Mouse (Mus musculus) kidney, postnatal 10 days (tissue): ENCODE results near the gene Gm20715.
"Not testable (repeated sequence)": the region's sequence is repeated elsewhere in the genome, so short reads cannot be mapped to it uniquely, and the experiment has no call there.

ENCODE experiments used
- DNase-seq: peaks from one replicate; pipeline ENCODE4 v3.0.0; 2021; ENCODE audit warnings: mixed read lengths

Gm20715 gene

DNA sequence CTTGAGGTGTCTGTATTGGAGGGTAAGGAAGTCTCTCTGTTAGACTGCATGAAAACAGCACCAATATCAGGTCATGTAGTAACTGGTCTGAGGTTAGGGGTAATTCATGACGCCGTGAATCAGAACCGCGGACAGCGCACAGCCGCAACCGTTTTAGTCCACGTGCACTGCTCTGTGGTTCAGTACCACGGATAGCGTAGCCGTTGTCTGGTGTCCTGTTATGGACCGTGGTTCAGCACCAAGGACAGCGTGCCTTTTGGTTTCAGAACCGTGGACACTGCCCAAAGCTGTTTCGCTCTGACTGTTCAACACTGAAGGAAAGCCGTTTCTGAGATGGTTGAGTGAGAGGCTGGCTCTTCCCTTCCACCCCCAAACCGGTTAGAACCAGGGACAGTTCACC is at the start of gene Gm20715:
TSS of gene Gm20715 (plus strand) at position 235 of the 400 bp plus-strand sequence.
- peak; percentile 99 for DNase-seq

DNA sequence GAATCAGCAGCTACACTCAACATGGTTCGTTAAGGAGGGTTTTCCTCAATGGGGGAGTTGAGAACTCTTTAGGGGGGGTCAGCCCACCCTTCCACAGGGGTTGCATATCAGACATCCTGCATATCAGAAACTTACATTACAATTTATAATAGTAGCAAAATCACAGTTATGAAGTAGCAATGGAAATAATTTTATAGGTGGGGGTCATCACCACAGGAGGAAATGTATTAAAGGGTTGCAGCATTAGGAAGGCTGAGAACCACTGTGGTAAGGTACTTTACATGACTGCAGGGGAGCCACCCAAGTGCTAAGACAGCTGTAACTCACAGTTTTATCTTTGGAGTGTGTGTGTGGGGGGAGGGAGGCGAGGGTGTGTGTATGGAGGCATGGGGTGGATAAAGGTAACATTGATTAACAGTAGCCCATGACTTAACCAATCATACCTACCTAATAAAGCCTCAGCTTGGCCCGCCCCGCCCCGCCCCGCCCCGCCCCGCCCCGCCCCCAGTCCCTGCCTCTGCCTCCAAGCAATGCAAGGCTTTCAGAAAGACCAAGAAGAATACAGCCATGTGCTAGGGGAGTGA is 49.5 kb upstream of the Gm20715 start:
- DNase-seq: no peak

DNA sequence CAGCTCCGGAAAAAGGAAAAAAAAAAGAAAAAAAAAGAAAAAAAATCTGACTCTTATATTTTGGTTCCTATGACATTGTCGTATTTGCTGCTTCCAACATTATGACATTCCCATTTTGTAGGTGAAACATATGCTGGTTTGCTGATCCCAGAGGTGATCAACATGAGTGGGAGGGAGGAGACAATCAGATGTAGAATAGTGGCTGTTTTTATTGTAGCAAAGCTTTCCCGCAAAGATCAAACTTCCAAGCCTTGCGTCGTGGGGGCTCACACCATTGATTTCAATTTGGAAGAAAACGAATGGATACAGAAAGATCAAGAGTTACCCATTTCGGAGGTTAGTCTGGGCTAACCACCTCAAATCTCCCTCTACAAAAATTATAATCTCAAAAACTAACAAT is 48.3 kb upstream of the Gm20715 start:
- no peak for DNase-seq

- peak; percentile 100 for DNase-seq
Measured at GRCm38 (mm10) chr7:6362268-6363046, 47.6 kb upstream of the Gm20715 start.

- DNase-seq: peak; percentile 91
Measured at GRCm38 (mm10) chr7:6363047-6363488, 47.0 kb upstream of the Gm20715 start, which contains the start of gene Zfp78. TSS of gene Zfp78 (plus strand) at chr7:6363280.

GRCm38 (mm10) chr7:6364761-6365160 is 45.3 kb upstream of the Gm20715 start:
- DNase-seq: no peak

GRCm38 (mm10) chr7:6367185-6367584 is 42.9 kb upstream of the Gm20715 start:
- DNase-seq: no peak

DNA sequence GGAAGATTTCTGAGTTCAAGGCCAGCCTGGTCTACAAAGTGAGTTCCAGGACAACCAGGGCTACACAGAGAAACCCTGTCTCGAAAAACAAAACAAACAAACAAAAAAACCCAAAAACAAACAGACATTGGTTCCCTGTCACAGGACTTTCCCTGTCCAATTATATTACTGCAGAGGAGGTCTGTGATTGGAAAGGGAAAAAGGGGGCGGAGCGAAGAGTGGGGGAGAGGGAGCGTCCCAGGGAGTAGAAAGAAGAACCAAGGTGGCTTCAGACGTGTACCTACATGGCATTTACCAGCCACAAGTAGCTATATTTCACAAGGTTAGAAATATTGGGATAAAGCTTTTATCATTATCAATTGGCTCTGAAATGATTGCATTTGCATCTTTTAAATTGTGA is 41.9 kb upstream of the Gm20715 start:
- DNase-seq: not testable (repeated sequence)

DNA sequence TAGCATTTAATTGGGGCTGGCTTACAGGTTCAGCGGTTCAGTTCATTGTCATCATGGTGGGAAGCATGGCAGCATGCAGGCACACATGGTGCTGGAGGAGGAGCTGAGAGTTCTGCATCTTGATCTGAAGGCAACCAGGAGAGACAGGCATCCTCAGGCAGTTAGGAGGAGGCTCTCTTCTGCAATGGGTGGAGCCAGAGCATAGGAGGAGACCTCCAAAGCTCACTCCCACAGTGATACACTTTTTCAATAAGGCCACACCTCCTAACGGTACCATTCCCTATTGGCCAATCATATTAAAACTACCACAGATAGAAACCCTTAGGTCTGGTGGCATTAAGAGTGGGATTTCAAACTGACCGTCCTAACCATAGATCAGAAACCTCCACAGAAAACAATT is 40.6 kb upstream of the Gm20715 start:
- DNase-seq: no peak

GRCm38 (mm10) chr7:6372993-6373392 is 37.1 kb upstream of the Gm20715 start:
- no peak for DNase-seq

DNA sequence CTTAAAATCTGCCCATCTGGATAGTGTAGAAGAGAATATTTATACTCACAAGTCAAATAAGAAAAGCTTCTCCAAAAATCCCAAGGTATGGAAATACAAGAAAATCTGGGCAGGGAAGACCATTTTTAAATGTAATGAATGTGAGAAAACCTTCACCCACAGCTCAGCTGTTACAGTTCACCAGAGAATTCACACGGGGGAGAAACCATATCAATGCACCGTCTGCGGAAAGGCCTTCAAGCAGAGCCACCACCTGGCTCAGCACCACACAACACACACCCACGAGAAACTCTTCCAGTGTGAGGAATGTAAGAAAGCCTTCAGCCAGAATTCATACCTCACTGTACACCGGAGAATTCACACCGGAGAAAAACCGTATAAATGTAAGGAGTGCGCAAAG is 31.6 kb upstream of the Gm20715 start:
- DNase-seq: no peak

GRCm38 (mm10) chr7:6381431-6381830 is 28.6 kb upstream of the Gm20715 start:
- DNase-seq: no peak

DNA sequence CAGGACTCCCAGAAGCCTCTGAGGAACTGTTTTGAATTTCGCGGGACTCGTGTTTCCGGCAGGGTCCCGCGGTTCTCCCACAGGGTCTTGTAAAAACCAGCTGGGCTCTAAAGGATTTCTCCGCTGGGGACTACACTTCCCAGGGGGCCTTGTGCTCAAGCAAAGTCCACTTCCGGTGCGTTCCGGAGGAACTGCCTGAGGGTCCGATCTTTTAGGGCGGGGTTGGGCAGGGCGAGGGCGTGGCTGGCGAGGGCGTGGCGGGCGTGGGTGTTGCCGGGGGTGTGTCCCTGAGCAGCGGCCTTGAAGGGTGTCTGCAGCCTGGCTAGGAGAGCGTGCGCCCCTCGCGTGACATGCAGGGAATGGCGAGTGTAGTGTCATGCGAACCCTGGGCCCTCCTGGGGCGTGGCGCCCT is 27.0 kb upstream of the Gm20715 start, which contains the start of gene Zfp28:
TSS of gene Zfp28 (plus strand) at position 252 of the 412 bp plus-strand sequence.
- peak; percentile 98 for DNase-seq

- DNase-seq: no peak
Measured at GRCm38 (mm10) chr7:6384011-6384410, 26.1 kb upstream of the Gm20715 start.

- DNase-seq: peak; percentile 37
Measured at GRCm38 (mm10) chr7:6386995-6387394, 23.1 kb upstream of the Gm20715 start.

DNA sequence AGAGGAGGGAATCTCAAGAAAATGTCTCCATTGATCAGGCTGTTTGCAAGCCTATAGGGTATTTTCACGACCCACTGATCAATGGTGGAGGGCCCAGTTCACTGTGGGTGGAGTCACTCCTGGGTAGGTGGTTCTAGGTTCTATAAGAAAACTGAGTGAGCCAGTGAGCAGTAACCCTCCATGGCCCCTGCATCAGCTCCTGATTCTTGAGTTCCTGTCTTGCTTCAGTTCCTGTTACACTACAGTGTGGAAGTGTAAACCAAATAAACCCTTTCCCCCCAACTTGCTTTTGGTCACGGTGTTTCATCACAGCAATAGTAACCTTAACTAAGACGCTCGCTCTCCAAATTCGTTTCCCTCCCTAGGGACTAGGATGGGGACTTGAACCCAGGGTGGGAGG is 21.1 kb upstream of the Gm20715 start:
- DNase-seq: no peak

GRCm38 (mm10) chr7:6389449-6389848 is 20.6 kb upstream of the Gm20715 start:
- no peak for DNase-seq

DNA sequence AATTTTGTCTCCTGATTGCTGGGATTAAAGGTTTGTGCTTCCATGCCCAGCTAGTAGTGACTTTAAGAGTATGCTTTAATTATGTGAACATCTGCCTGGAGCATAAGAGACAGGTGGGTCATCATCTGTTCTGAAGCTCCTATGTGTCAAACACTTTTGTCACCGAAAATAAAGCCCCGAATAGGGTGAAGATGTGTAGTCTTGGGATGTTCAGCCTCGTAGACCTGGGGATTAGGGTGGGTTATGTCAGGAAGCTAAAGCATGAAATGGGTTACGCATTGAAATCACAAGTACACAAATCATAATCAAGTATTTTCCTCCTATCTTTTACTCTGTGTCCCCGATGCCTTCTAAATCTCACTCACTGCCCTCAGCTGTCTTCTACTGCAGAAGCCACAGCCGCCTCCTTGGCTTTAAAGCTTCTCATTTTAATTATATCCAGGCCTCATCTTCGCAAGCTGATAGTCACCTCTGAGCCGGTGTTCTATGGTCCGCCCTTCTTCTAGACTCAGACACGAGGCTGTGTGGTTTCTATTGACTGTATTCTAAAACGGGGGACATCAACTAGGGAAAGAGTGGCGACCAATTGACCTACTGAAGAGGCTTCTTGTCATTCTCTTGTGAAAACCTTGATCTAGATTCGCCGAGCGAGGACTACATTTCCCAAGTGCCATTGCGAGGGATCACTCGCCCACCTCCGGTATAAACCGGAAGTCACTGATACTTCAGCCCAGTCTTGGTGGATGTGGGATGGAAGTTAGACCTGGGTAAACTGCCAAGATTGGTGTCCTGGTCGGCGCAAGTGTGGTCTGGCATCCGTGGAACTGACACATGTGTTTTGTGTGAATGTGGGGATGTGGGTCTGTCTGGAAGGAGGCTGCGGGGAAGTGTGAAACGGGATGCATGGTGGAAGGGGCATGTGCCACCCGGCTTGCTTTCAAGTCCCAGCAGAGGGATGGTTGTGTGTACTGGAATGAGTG is 11.8 kb upstream of the Gm20715 start, which contains the start of gene Smim17:
TSS of gene Smim17 (plus strand) at position 720 of the 980 bp plus-strand sequence.
- DNase-seq: peak; percentile 66

GRCm38 (mm10) chr7:6414626-6415441 is 4.8 kb downstream of the Gm20715 start:
- no peak for DNase-seq

DNA sequence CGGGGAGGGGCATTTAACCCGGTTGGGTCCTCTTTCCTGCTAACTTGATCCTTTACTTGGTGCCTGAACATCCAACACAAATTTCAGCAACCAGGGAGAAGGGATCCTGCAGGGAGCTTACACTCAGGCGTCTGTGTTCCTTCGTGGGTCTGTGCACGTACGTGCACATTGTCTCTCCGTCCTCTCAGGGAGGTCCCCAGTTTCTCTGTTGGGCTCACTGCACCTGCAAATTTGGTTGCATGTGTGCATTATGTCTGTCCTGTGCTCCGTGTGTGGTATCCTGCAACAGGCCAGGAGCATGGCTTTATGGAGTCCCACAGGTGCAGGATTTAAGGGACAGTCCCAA is 5.3 kb downstream of the Gm20715 start:
- no peak for DNase-seq

GRCm38 (mm10) chr7:6419894-6420293 is 9.8 kb downstream of the Gm20715 start:
- DNase-seq: no peak

GRCm38 (mm10) chr7:6429381-6429780 is 19.3 kb downstream of the Gm20715 start:
- no peak for DNase-seq
